Mouse (Mus musculus) bone marrow macrophage, adult 2 months (primary cell): ENCODE measurements around the gene Gna15. TPM values are rescaled to one million over a fixed set of nuclear protein-coding genes. Genes with fewer than 3 reads are reported as not detected.

Source experiments
- H3K27ac ChIP-seq: 2 replicates; pipeline ENCODE4 v1.5.1; 2012; ENCODE audit warnings: low read depth, low read length; ENCODE audit not compliant: insufficient read depth
- H3K4me1 ChIP-seq: 2 replicates; pipeline ENCODE4 v1.6.1; 2012; ENCODE audit warnings: low read length; ENCODE audit not compliant: control insufficient read depth, insufficient read depth
- H3K4me3 ChIP-seq: 2 replicates; pipeline ENCODE4 v1.5.1; 2012; ENCODE audit warnings: mild to moderate bottlenecking, low read length, moderate library complexity; ENCODE audit not compliant: insufficient read depth
- CTCF ChIP-seq: IDR thresholded peaks from 2 replicates; pipeline ENCODE4 v1.5.1; 2012; ENCODE audit warnings: low read depth, mild to moderate bottlenecking, low read length, moderate library complexity
- POLR2A ChIP-seq: IDR thresholded peaks from 2 replicates; pipeline ENCODE4 v1.6.1; 2012; ENCODE audit warnings: mild to moderate bottlenecking, low read depth, low read length, borderline replicate concordance
- polyA plus RNA-seq: library from polyadenylated mRNA; stranded (reverse); fragments of >200 nt; gene quantifications from 2 replicates; pipeline ENCODE4 v1.2.4, GENCODE M21; 2012; ENCODE audit not compliant: missing spikeins, insufficient read depth, insufficient read length

Gene Gna15
- polyA plus RNA-seq, 1 experiment, result 24.2 TPM

DNA sequence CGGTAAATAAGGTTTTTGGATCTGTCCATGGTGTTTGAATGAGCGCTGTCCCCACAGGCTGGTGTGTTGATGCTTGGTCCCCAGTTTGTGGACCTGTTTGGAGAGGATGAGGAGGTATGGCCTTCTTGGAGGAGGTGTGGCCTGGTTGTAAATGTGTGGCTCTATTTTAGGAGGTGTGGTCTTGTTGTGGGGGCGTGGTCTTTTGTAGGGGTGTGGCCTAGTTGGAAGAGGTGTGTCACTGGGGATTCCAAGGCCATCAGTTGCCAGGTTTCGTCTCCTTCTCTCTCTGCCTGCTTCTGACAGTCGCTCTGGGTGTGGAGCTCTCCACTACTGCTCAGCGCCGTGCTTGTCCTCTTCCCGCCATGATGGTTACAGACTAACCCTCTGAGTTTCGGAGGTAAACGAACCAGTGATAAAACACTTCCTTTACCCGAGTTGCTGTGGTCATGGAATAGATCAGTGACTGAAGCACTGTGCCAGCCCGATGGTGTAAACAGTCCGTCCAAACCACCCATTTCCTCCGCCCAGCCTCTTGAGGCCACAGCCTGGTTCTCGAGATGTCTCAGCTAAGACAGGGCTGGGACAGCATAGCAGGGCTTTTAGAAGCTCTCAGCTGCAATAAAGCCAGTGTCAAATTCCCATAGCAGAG, 18.9 kb downstream of the Gna15 start:
- Histone ChIP-seq H3K4me1 (no peaks in the 10 kb centered on the region), H3K4me3 (no peak overlapping the region), H3K27ac (no peak overlapping the region)
- no peak for TF ChIP-seq POLR2A
- no peak for TF ChIP-seq CTCF

DNA sequence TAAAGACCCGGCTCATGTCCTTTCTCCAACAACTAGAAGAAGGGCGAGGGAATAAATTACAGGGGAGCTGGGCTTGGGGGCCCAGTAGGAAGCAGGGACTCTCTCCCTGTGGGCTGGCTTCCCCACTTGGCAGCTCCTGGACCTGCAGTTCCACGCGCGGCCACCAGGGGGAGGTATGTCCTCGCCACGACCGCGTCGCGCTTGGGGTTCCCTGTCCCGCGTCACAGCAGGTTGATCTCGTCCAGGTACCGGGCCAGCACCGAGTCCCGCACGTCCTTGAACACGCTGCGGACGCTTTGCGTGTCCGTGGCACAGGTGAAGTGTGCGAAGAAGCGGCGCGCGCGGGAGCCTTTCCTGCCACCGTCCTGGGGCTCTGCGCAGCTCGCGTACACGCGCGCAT, 21.4 kb downstream of the Gna15 start:
- H3K4me3 ChIP-seq, result no peak overlapping the region
- no peak overlapping the region for H3K27ac ChIP-seq
- peaks cover 6% of the 10 kb centered on the region for H3K4me1 ChIP-seq
- TF ChIP-seq CTCF, result peak; percentile 86
- TF ChIP-seq POLR2A, result no peak

DNA sequence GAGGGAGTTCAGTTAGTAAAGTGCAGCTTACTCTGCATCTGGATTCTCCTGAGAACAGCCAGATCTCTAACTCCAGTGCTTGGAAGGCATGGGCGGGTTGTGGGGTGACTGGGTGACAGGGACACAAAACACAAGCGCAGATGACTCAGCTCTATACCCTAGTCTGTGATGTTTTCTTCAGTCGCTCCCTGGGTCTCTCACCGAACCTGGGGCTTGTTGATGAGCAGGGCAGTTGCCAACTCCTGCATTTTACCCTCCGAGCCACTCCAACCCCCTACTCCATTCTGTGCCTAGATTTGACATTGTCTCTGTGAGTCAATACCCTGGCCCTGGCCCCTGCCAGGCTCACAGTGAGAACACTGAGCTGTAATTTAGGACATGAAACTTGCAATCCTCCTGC, 22.2 kb downstream of the Gna15 start:
- Histone ChIP-seq H3K27ac (no peak overlapping the region), H3K4me1 (peaks cover 10% of the 10 kb centered on the region), H3K4me3 (no peak overlapping the region)
- no peak for TF ChIP-seq CTCF
- TF ChIP-seq POLR2A, result no peak

DNA sequence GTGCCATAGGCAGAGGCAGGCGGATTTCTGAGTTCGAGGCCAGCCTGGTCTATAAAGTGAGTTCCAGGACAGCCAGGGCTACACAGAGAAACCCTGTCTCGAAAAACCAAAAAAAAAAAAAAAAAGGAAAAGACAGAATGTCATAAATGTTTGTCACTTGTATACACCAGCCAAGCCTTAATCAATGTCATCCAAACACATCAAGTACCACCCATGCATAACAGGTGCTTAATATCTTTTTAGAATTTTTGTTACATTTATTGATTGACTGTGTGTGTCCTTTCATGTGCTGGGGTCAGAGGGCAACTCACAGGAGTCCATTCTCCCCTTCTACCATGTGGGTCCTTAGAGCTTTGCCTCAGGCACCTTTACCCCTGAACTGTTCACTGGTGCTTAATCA, 24.0 kb downstream of the Gna15 start, which contains the start of gene S1pr4:
Gene S1pr4 (minus strand): TSS at position 101 of the 400 bp plus-strand sequence.
- Histone ChIP-seq H3K4me3 (no peak within 1 kb of the TSS), H3K27ac (no peak within 1 kb of the TSS), H3K4me1 (peaks cover 10% of the 10 kb centered on the region)
- no peak for TF ChIP-seq CTCF
- TF ChIP-seq POLR2A, result no peak

DNA sequence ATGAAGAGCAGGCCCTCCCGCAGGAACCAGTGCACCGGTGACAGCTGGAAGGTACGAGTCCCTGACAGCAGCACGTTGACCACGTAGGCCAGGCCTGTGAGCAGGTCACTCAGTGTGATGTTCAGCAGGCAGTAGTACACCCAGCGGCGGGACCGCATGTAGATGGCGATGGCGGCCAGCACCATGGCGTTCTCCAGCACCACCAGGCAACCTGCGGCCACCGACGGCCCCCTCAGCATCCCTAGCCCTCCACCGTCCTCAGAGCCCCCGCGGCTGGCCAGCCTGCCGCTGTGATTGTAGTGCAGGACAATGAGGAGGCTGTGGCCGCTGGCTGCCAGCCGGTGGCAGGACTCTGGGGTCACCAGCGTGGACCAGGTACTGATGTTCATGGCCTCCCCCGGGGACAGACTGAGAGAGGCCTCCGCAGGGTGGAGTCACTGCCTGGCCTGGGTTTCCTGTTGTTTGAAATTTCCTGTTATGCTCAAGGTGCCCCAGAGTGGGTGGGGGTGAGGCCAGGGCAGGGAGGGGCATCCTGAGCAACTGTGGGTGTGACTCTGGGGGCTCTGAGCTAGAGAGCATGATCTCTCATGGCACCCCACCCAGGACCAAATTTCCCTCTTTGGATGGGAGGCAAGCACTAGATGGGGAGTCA, 24.6 kb downstream of the Gna15 start:
- Histone ChIP-seq H3K4me3 (no peak overlapping the region), H3K27ac (no peak overlapping the region), H3K4me1 (peaks cover 13% of the 10 kb centered on the region)
- no peak for TF ChIP-seq POLR2A
- TF ChIP-seq CTCF, result no peak

DNA sequence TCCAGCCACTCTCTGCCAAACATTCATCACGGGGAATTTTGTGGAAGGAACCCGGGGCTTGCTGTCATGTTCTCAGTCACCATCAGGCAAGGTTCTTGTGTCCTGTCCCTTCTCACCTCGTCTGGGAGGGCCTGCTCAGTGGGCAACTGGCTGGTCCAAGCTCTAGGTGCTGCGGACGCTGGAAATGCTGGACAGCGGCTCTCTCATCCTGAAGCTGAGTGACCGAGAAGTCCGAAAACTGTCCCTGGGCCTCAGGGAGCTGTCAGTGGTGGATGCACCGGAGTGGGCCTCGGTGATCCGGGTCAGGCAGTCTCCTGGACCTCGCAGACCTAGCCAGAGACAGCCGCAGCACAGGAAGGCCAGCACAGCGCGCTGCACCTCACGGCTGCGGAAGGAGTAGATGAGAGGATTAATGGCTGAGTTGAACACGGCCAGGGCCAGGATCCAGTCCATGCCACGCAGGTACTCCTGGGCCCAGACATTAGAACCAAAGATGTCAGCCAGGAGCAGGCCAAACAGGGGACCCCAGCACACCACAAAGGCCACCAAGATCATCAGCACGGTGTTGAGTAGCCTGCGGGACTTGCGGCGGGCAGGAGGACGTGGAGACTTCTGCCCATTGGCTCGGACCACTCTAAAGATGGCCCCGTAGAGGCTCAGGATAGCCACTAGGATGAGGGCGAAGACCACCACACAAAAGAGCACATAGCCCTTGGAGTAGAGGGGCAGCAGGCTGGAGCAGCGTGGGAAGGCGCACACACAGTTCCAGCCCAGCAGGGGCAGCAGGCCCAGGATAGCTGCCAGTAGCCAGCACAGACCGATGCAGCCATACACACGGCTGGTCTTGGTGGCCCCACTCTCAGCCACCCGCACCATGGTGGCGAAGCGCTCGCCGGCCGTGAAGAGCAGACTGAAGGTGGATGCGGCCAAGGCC, 25.4 kb downstream of the Gna15 start:
- H3K27ac ChIP-seq, result no peak overlapping the region
- H3K4me1 ChIP-seq, result peaks cover 16% of the 10 kb centered on the region
- TF ChIP-seq CTCF (no peak), POLR2A (no peak)
- H3K4me3 ChIP-seq, result no peak overlapping the region

DNA sequence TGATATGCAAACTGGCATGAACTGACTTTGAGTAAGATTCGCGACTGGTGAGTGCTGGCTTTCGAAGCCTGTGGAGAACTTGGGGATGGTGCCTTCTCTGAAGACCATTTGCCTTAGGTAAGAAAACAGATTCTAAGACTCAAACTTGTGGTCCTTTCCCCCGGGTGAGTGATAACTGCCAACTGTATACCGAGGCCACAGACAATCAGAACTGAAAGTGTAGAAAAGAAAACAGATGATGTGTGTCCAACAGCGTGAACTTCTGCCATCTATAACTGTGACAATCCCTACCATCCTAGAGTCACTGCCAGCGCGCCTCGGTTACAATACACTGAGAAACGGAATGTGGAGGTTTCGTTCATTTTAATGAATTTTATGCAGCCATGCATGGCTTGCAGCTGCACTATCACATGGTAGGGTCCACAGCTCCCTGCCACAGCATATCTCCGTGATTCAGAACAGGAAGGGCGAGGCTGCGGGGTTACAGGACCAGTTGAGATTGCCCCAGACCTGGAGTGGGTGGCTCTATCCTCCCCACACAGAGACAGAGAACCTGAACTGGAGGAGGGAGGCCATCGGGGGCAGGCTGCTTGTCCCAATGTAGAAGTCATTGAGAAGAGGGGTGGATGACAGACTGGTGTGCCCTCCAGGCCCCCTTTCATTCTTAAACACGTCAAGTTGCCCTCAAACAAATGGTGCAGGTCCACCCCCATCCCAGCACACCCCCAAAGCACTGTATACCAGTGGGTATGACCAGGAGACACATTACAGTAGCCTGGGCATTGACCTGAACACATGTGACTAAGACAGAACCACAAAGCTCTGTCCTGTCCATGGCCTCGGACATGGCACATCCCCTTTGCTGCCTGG, 26.4 kb downstream of the Gna15 start:
- no peak for TF ChIP-seq POLR2A
- TF ChIP-seq CTCF, result no peak
- no peak overlapping the region; the same call in 1 of the 2 replicates for H3K27ac ChIP-seq
- peak overlapping the region; percentile 29 for H3K4me3 ChIP-seq
- peaks cover 16% of the 10 kb centered on the region for H3K4me1 ChIP-seq

DNA sequence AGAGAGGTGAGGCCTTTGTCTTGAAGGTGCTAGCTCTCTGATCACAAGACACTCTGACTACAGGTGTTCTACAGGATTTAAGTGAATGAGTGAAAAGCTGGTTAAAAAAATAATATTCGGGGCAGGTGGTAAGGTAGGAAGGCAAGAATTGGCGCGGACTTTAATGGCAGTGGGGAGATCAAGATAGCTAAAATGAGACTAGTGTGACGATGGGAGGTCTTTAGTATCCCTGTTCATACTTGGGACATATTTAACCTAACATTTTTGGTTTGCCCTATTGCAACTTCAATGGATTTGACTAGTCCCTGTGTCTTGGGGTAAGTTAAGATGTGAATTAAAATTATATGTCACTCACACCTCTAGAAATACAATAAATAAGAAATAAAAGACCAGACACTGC, 27.1 kb downstream of the Gna15 start:
- peak overlapping the region; percentile 81 for H3K4me3 ChIP-seq
- H3K4me1 ChIP-seq, result peaks cover 16% of the 10 kb centered on the region
- no peak overlapping the region for H3K27ac ChIP-seq
- no peak for TF ChIP-seq CTCF
- TF ChIP-seq POLR2A, result no peak

DNA sequence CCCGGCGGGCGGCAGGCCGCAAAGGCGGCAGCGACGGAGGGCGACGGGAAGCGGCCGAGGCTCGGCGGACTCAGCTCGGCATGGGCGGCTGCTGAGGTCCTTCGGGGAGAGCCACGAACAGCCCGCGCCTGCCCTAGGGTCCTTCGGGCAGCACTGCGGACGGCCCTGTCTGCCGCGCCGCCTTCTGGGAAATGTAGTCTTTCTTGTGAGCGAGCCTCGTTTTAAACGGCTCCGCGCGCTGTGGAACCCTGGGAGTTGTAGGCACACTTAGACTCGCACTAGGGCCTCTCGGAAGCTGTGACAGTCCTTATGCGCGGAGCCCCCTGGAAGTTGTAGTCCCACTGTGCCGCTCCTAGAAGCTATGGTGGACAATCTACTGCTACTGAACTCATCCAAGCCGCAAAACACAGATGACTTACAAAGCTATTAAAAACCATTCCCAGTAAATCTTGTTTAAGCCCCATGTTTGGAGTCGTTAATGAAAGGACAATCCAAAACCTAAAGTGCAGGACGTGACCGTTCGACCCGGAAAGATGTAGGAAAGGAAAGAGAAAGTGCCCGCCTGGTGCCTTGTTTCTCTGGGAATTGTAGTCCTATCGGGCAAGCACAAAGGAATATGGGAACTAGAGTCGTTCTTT, 27.6 kb downstream of the Gna15 start, which contains the start of gene Ncln:
Gene Ncln (minus strand): TSS at position 129 of the 638 bp plus-strand sequence.
- peaks cover 16% of the 10 kb centered on the region for H3K4me1 ChIP-seq
- TF ChIP-seq CTCF (no peak), POLR2A (no peak)
- H3K27ac ChIP-seq, result peak within 1 kb of the TSS; percentile 81
- H3K4me3 ChIP-seq, result peak within 1 kb of the TSS; percentile 94
